Mouse (Mus musculus) heart, postnatal 0 days (tissue): ENCODE data around the gene Dnah7a.
"Not testable (repeated sequence)": the region's sequence is repeated elsewhere in the genome, so short reads cannot be mapped to it uniquely, and the experiment has no call there.

Experiments used
- CTCF ChIP-seq: IDR thresholded peaks from 2 replicates; pipeline ENCODE4 v1.5.1; 2016; ENCODE audit warnings: antibody characterized with exemption, control low read depth, low read depth
- EP300 ChIP-seq: IDR thresholded peaks from 2 replicates; pipeline ENCODE4 v1.6.1; 2016; ENCODE audit warnings: antibody characterized with exemption, low read depth

- TF ChIP-seq CTCF, EP300: not testable (repeated sequence)
Measured at GRCm38 (mm10) chr1:53466524-53467324, 239.9 kb downstream of the Dnah7a start.
